Mouse (Mus musculus) megakaryocyte-erythroid progenitor cell, adult 5 weeks (primary cell): ENCODE results near the gene Mapt. TPM values are rescaled to one million over a fixed set of nuclear protein-coding genes. Genes with fewer than 3 reads are reported as not detected.

Experiments used
- polyA plus RNA-seq: library from polyadenylated mRNA; stranded (reverse); fragments of >175 nt; gene quantifications from 2 replicates; pipeline ENCODE4 v1.2.3, GENCODE M21; 2012

The Mapt gene
- polyA plus RNA-seq: 0.19 and 0.36 TPM in 2 replicates

GRCm38 (mm10) chr11:104231041-104231911 is at the start of gene Mapt:
Gene Mapt, plus strand, starts transcription at chr11:104231390.

GRCm38 (mm10) chr11:104186135-104186836 is 44.9 kb upstream of the Mapt start, which contains the start of gene Sppl2c:
Gene Sppl2c, plus strand, starts transcription at chr11:104186327.

Other genes starting within 250 kb of the Mapt start
- gene Crhr1, start 98.5 kb upstream of the Mapt start, polyA plus RNA-seq: not detected in 2 replicates
- not detected in 2 replicates for gene Sppl2c, start 45.1 kb upstream of the Mapt start, polyA plus RNA-seq
- 182 and 186 TPM in 2 replicates for gene Kansl1, start 237.5 kb downstream of the Mapt start, polyA plus RNA-seq